Mouse (Mus musculus) myocyte (in vitro differentiated cells): Measurements from ENCODE around the gene Kitl. TPM values are rescaled to one million over a fixed set of nuclear protein-coding genes. Genes with fewer than 3 reads are reported as not detected.
A peak's percentile ranks its signal among the peaks of the same experiment; 100 is the strongest.

Experiments used
- H3K27me3 ChIP-seq: one replicate; pipeline ENCODE4 v1.6.1; 2011; ENCODE audit not compliant: control insufficient read depth, insufficient read depth, insufficient read length
- H3K36me3 ChIP-seq: one replicate; pipeline ENCODE4 v1.6.1; 2011; ENCODE audit not compliant: control insufficient read depth, insufficient read depth
- H3K4me2 ChIP-seq: one replicate; pipeline ENCODE4 v1.6.1; 2011; ENCODE audit warnings: low read depth, control low read depth
- H3K4me3 ChIP-seq: one replicate; pipeline ENCODE4 v1.5.1; 2011; ENCODE audit warnings: mild to moderate bottlenecking, control low read depth, moderate library complexity
- H3K79me2 ChIP-seq: one replicate; pipeline ENCODE4 v1.6.1; 2011; ENCODE audit not compliant: control insufficient read depth, insufficient read depth
- H3ac ChIP-seq: one replicate; pipeline ENCODE4 v1.6.1; 2011; ENCODE audit not compliant: control insufficient read depth, insufficient read length
- CEBPB ChIP-seq: IDR thresholded peaks from 2 replicates; pipeline ENCODE4 v1.6.1; 2011; ENCODE audit warnings: mild to moderate bottlenecking, moderate library complexity; ENCODE audit not compliant: poor library complexity, insufficient read depth, severe bottlenecking
- E2F4 ChIP-seq: IDR thresholded peaks from one replicate; pipeline ENCODE4 v1.6.1; 2011; ENCODE audit warnings: mild to moderate bottlenecking, control low read depth, moderate library complexity; ENCODE audit not compliant: insufficient read depth
- MAX ChIP-seq: IDR thresholded peaks from one replicate; pipeline ENCODE4 v1.6.1; 2011; ENCODE audit warnings: low read depth, mild to moderate bottlenecking, control low read depth
- MYOD1 ChIP-seq, 3 experiments: IDR thresholded peaks; one replicate each; pipeline ENCODE4 v1.6.1; 2011; ENCODE audit warnings: control low read depth in 2 of 3, low read depth in 2 of 3, mild to moderate bottlenecking in 2 of 3, moderate library complexity in 1 of 3; ENCODE audit not compliant: insufficient read length in 2 of 3, control insufficient read depth in 1 of 3
- MYOG ChIP-seq, 3 experiments: IDR thresholded peaks; one replicate each; pipeline ENCODE4 v1.6.1; 2011; ENCODE audit warnings: control low read depth in 2 of 3, low read depth in 2 of 3, mild to moderate bottlenecking in 2 of 3; ENCODE audit not compliant: insufficient read length in 2 of 3, control insufficient read depth in 1 of 3, insufficient read depth in 1 of 3
- POLR2A ChIP-seq: IDR thresholded peaks from one replicate; pipeline ENCODE4 v1.6.1; 2011; ENCODE audit warnings: low read depth, mild to moderate bottlenecking, control low read depth, moderate library complexity; ENCODE audit not compliant: insufficient read length
- POLR2AphosphoS2 ChIP-seq: IDR thresholded peaks from one replicate; pipeline ENCODE4 v1.6.1; 2011; ENCODE audit warnings: low read depth, control low read depth; ENCODE audit not compliant: insufficient read length
- REST ChIP-seq: IDR thresholded peaks from one replicate; pipeline ENCODE4 v1.6.1; 2011; ENCODE audit warnings: mild to moderate bottlenecking, control low read depth, moderate library complexity; ENCODE audit not compliant: insufficient read depth, insufficient read length
- SRF ChIP-seq: IDR thresholded peaks from one replicate; pipeline ENCODE4 v1.6.1; 2011; ENCODE audit warnings: low read depth; ENCODE audit not compliant: control insufficient read depth, insufficient read length
- TCF12 ChIP-seq: IDR thresholded peaks from one replicate; pipeline ENCODE4 v1.6.1; 2011; ENCODE audit warnings: mild to moderate bottlenecking, control low read depth; ENCODE audit not compliant: poor library complexity, insufficient read depth, severe bottlenecking
- TCF3 ChIP-seq: IDR thresholded peaks from one replicate; pipeline ENCODE4 v1.6.1; 2011; ENCODE audit warnings: low read depth, control low read depth; ENCODE audit not compliant: insufficient read length
- USF1 ChIP-seq: IDR thresholded peaks from one replicate; pipeline ENCODE4 v1.6.1; 2011; ENCODE audit warnings: low read depth, mild to moderate bottlenecking, control low read depth, moderate library complexity
- polyA plus RNA-seq: library from polyadenylated mRNA; unstranded; fragments of >200 nt; fragmentation: generic; extraction: Trizol; gene quantifications from one replicate; pipeline ENCODE4 v1.2.1, GENCODE M21; 2012; ENCODE audit warnings: missing spikeins

Kitl gene
- polyA plus RNA-seq, 1 experiment, result 1.6 TPM

- no peaks in the 10 kb centered on the region for H3K79me2 ChIP-seq
- no peak overlapping the region for H3K4me2 ChIP-seq
- H3K36me3 ChIP-seq, result no peaks in the 10 kb centered on the region
- TF ChIP-seq REST (no peak), POLR2AphosphoS2 (no peak)
- no peak overlapping the region for H3K4me3 ChIP-seq
- H3K27me3 ChIP-seq, result no peaks in the 10 kb centered on the region
- H3ac ChIP-seq, result no peak overlapping the region
These were observed 11.3 kb downstream of the Kitl start for GRCm38 (mm10) chr10:100026778-100027177.

GRCm38 (mm10) chr10:100030385-100030784, 15.0 kb downstream of the Kitl start:
- no peak for TF ChIP-seq MYOD1 (IDR thresholded peaks at IDR 0.05; ENCODE audit: control insufficient read depth in 1 of 3, insufficient read length in 2 of 3, low read depth in 2 of 3)
- H3K4me3 ChIP-seq, result no peak overlapping the region
- no peaks in the 10 kb centered on the region for H3K79me2 ChIP-seq

GRCm38 (mm10) chr10:100030980-100031516, 15.6 kb downstream of the Kitl start:
- TF ChIP-seq REST (no peak), TCF3 (no peak), USF1 (no peak), POLR2A (no peak)
- Histone ChIP-seq H3ac (no peak overlapping the region), H3K36me3 (no peaks in the 10 kb centered on the region), H3K79me2 (no peaks in the 10 kb centered on the region), H3K27me3 (no peaks in the 10 kb centered on the region), H3K4me2 (no peak overlapping the region), H3K4me3 (no peak overlapping the region)

More at GRCm38 (mm10) chr10:100030385-100030784, 15.0 kb downstream of the Kitl start:
- H3K36me3 ChIP-seq, result no peaks in the 10 kb centered on the region
- H3ac ChIP-seq, result no peak overlapping the region
- H3K4me2 ChIP-seq, result no peak overlapping the region
- H3K27me3 ChIP-seq, result no peaks in the 10 kb centered on the region

- H3ac ChIP-seq, result no peak overlapping the region
- no peak overlapping the region for H3K4me3 ChIP-seq
- H3K79me2 ChIP-seq, result no peaks in the 10 kb centered on the region
- TF ChIP-seq MYOD1 (IDR thresholded peaks at IDR 0.05; ENCODE audit: control insufficient read depth in 1 of 3, insufficient read length in 2 of 3, low read depth in 2 of 3) (no peak), CEBPB (no peak), POLR2A (no peak), REST (no peak), TCF12 (no peak), SRF (no peak), TCF3 (no peak), MAX (no peak), E2F4 (no peak), USF1 (no peak)
- no peak overlapping the region for H3K4me2 ChIP-seq
- H3K27me3 ChIP-seq, result no peaks in the 10 kb centered on the region
- no peaks in the 10 kb centered on the region for H3K36me3 ChIP-seq
These were observed 16.2 kb downstream of the Kitl start for GRCm38 (mm10) chr10:100031631-100032030.

GRCm38 (mm10) chr10:100032566-100032965, 17.1 kb downstream of the Kitl start:
- no peaks in the 10 kb centered on the region for H3K36me3 ChIP-seq
- H3ac ChIP-seq, result no peak overlapping the region
- H3K4me2 ChIP-seq, result no peak overlapping the region
- peak; percentile 84 for TF ChIP-seq USF1
- TF ChIP-seq SRF, result no peak
- H3K27me3 ChIP-seq, result no peaks in the 10 kb centered on the region
- no peaks in the 10 kb centered on the region for H3K79me2 ChIP-seq
- no peak overlapping the region for H3K4me3 ChIP-seq

- Histone ChIP-seq H3K79me2 (no peaks in the 10 kb centered on the region), H3K36me3 (no peaks in the 10 kb centered on the region), H3K27me3 (no peaks in the 10 kb centered on the region), H3ac (no peak overlapping the region), H3K4me3 (no peak overlapping the region), H3K4me2 (no peak overlapping the region)
- TF ChIP-seq TCF12 (no peak), E2F4 (no peak), TCF3 (no peak), MYOG (IDR thresholded peaks at IDR 0.05; ENCODE audit: control insufficient read depth in 1 of 3, insufficient read depth in 1 of 3, insufficient read length in 2 of 3, low read depth in 2 of 3) (no peak)
These were observed 20.6 kb downstream of the Kitl start for GRCm38 (mm10) chr10:100036021-100036420.
